Mouse (Mus musculus): ENCODE data around the gene Gm42715.
"Not testable (repeated sequence)": the region's sequence is repeated elsewhere in the genome, so short reads cannot be mapped to it uniquely, and the experiment has no call there.

Gene Gm42715

GRCm38 (mm10) chr7:127497382-127497781 is 22.0 kb upstream of the Gm42715 start:
- DNase-seq (ENCODE audit: low read depth in 2 of 2, low spot score in 2 of 2), result no peak

- DNase-seq (ENCODE audit: low read depth in 2 of 2, low spot score in 2 of 2), result peak in 1 of 2 experiments; percentile 50
Observed at GRCm38 (mm10) chr7:127498407-127498806, 21.0 kb upstream of the Gm42715 start.

- no peak for DNase-seq (ENCODE audit: low read depth in 2 of 2, low spot score in 2 of 2)
Observed at GRCm38 (mm10) chr7:127508291-127508690, 11.1 kb upstream of the Gm42715 start.

GRCm38 (mm10) chr7:127509830-127510229 is 9.6 kb upstream of the Gm42715 start:
- not testable (repeated sequence) for DNase-seq (ENCODE audit: low read depth in 2 of 2, low spot score in 2 of 2)

- no peak for DNase-seq (ENCODE audit: low read depth in 2 of 2, low spot score in 2 of 2)
Observed at GRCm38 (mm10) chr7:127511241-127511640, 8.1 kb upstream of the Gm42715 start.

GRCm38 (mm10) chr7:127511808-127512230 is 7.6 kb upstream of the Gm42715 start, which contains the start of gene Srcap:
Gene Srcap (plus strand): TSS chr7:127511983.
- peak; percentile 96 for DNase-seq (ENCODE audit: low read depth in 2 of 2, low spot score in 2 of 2)

- peak; percentile 88 to 90 for DNase-seq (ENCODE audit: low read depth in 2 of 2, low spot score in 2 of 2)
Observed at GRCm38 (mm10) chr7:127512231-127513015, 7.0 kb upstream of the Gm42715 start.

- peak; percentile 16 to 35 for DNase-seq (ENCODE audit: low read depth in 2 of 2, low spot score in 2 of 2)
Observed at GRCm38 (mm10) chr7:127513016-127513390, 6.4 kb upstream of the Gm42715 start.

- no peak for DNase-seq (ENCODE audit: low read depth in 2 of 2, low spot score in 2 of 2)
Observed at GRCm38 (mm10) chr7:127513781-127514180, 5.6 kb upstream of the Gm42715 start.

- DNase-seq (ENCODE audit: low read depth in 2 of 2, low spot score in 2 of 2), result no peak
Observed at GRCm38 (mm10) chr7:127515846-127516245, 3.5 kb upstream of the Gm42715 start.

GRCm38 (mm10) chr7:127516344-127516743 is 3.0 kb upstream of the Gm42715 start:
- no peak for DNase-seq (ENCODE audit: low read depth in 2 of 2, low spot score in 2 of 2)

GRCm38 (mm10) chr7:127541671-127542070 is 22.3 kb downstream of the Gm42715 start:
- DNase-seq (ENCODE audit: low read depth in 2 of 2, low spot score in 2 of 2), result no peak

- DNase-seq (ENCODE audit: low read depth in 2 of 2, low spot score in 2 of 2), result no peak
Observed at GRCm38 (mm10) chr7:127549116-127549835, 29.9 kb downstream of the Gm42715 start.

GRCm38 (mm10) chr7:127551558-127551957 is 32.2 kb downstream of the Gm42715 start:
- DNase-seq (ENCODE audit: low read depth in 2 of 2, low spot score in 2 of 2), result no peak

- DNase-seq (ENCODE audit: low read depth in 2 of 2, low spot score in 2 of 2), result no peak
Observed at GRCm38 (mm10) chr7:127560580-127560979, 41.2 kb downstream of the Gm42715 start.

GRCm38 (mm10) chr7:127561340-127561858 is 42.0 kb downstream of the Gm42715 start, which contains the start of gene Tmem265:
Gene Tmem265 (plus strand): TSS chr7:127561390.
- DNase-seq (ENCODE audit: low read depth in 2 of 2, low spot score in 2 of 2), result no peak

- DNase-seq (ENCODE audit: low read depth in 2 of 2, low spot score in 2 of 2), result no peak
Observed at GRCm38 (mm10) chr7:127564381-127565150, 45.2 kb downstream of the Gm42715 start.

GRCm38 (mm10) chr7:127572895-127573471 is 53.6 kb downstream of the Gm42715 start, which contains the start of gene Phkg2:
Gene Phkg2 (plus strand): TSS chr7:127573340.
- peak; percentile 89 to 90 for DNase-seq (ENCODE audit: low read depth in 2 of 2, low spot score in 2 of 2)

GRCm38 (mm10) chr7:127573503-127574008 is 54.2 kb downstream of the Gm42715 start:
- no peak for DNase-seq (ENCODE audit: low read depth in 2 of 2, low spot score in 2 of 2)

- DNase-seq (ENCODE audit: low read depth in 2 of 2, low spot score in 2 of 2), result no peak
Observed at GRCm38 (mm10) chr7:127574115-127574514, 54.7 kb downstream of the Gm42715 start.
